Mouse (Mus musculus): ENCODE measurements around the gene Olfr577.

Gene Olfr577

GRCm38 (mm10) chr7:102975843-102976242 lies at the start of gene Olfr577:
Gene Olfr577 (minus strand): TSS chr7:102975943.
- DNase-seq (ENCODE audit: low spot score in 2 of 2) = no peak

DNA sequence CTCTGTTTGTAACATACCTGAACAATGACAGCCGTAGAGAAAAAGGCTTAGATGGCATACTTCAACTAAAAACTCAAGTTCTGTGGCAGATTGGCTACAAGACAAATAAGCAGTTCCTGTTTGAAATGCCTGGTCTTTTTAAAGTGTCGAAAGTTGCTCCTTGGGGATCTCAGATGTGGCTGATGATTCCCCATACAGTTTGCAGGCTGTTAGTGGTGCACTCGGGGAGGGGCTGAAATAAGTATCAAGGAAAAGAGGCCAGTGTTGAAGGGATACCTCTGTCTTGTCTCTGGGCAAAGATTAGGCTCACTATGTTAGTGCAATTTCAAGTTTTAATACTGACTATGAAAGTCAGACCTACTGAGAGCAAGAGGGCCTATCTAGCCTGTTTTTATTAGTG lies 13.5 kb upstream of the Olfr577 start, which contains the start of gene Olfr578:
TSS of gene Olfr578 (minus strand) at position 101 of the 400 bp plus-strand sequence.
- DNase-seq (ENCODE audit: low spot score in 2 of 2) = no peak

GRCm38 (mm10) chr7:102974399-102974798 lies 1.3 kb downstream of the Olfr577 start:
- no peak for DNase-seq (ENCODE audit: low spot score in 2 of 2)

GRCm38 (mm10) chr7:102962360-102962759 lies 13.4 kb downstream of the Olfr577 start, which contains the start of gene Olfr576:
Gene Olfr576 (plus strand): TSS chr7:102962660.
- no peak for DNase-seq (ENCODE audit: low spot score in 2 of 2)

DNA sequence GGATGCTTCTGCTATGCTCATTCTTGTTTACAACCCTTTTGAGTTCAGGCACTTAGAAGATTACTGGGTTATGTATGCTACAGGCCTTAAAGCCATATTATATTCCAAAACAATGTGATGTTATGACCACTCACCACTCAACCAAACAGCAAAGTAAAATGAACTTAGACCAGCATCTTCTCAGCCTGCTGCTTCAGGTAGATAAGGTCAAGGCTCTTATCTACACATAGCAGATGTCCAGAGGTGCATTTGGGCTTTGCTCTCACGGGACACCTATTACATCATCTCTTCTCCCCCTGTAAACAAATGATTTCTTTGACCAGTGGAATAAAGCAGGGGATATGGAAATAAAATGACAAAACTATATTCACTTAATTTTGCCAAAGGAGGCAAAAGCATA lies 17.1 kb downstream of the Olfr577 start, which contains the start of gene Olfr575:
TSS of gene Olfr575 (minus strand) at position 183 of the 400 bp plus-strand sequence.
- DNase-seq (ENCODE audit: low spot score in 2 of 2) = no peak

GRCm38 (mm10) chr7:102958137-102958536 lies 17.6 kb downstream of the Olfr577 start:
- DNase-seq (ENCODE audit: low spot score in 2 of 2) = no peak

- DNase-seq (ENCODE audit: low spot score in 2 of 2) = no peak
Measured at GRCm38 (mm10) chr7:102950732-102951131, 25.0 kb downstream of the Olfr577 start.

DNA sequence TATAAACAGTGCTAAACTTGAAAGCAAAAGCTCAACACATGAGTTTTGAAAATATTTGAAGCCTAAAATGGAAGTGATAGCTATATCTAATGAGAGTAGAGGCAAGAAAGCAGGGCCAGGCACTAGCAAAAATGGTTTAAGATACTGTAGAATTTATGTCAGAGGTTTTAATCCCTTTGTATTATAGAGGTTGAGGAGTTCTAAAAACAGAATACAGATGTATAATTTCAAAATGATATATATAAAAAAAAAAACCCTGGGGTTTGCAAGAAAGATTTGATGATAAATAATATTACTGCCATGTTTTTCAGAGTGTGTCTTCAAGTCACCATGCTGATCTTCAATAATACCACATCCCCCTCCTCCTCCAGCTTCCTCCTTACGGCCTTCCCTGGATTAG lies 27.6 kb downstream of the Olfr577 start, which contains the start of gene Olfr574:
TSS of gene Olfr574 (plus strand) at position 301 of the 400 bp plus-strand sequence.
- no peak for DNase-seq (ENCODE audit: low spot score in 2 of 2)

DNA sequence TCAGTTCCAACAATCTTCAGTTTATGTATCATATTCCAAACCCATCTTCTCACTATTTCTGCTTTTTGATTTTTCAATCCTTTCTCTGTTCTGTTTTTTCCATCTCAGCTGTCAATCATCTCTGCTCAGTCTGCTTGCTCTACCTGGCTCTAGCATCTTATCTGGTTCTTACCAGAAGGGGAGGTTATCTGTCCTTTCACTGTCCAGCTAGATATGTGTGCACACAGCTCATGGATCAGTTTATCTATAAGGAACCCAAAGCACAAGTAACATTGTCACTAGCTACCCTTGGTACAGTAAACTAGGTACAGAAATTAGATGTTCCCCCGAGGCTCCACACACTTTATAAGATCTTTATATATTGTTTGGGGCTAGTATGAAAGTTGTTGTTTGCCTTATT lies 32.3 kb downstream of the Olfr577 start:
- no peak for DNase-seq (ENCODE audit: low spot score in 2 of 2)

- no peak for DNase-seq (ENCODE audit: low spot score in 2 of 2)
Measured at GRCm38 (mm10) chr7:102942475-102942874, 33.3 kb downstream of the Olfr577 start, which contains the start of gene Olfr573-ps1. Gene Olfr573-ps1 (minus strand): TSS chr7:102942575.

GRCm38 (mm10) chr7:102927105-102927504 lies 48.6 kb downstream of the Olfr577 start:
- DNase-seq (ENCODE audit: low spot score in 2 of 2) = no peak

- DNase-seq (ENCODE audit: low spot score in 2 of 2) = no peak
Measured at GRCm38 (mm10) chr7:102924109-102924508, 51.6 kb downstream of the Olfr577 start, which contains the start of gene Olfr572. Gene Olfr572 (plus strand): TSS chr7:102924409.
